8 mouse cellular contexts compared by ENCODE assay signal in genomic region chr15:6909669-6910068, GRCm38 (mm10). TPM values are rescaled to one million over a fixed set of nuclear protein-coding genes. Genes with fewer than 3 reads are reported as not detected.
A peak's percentile ranks its signal among the peaks of the same experiment; 100 is the strongest.
DNase-seq lines count a peak whose midpoint lies in the region; ATAC-seq and TF ChIP-seq lines count a peak whose summit lies in the region.

No protein-coding gene starts in this region.

- H3ac ChIP-seq in myocyte (ENCODE audit: control insufficient read depth, insufficient read length), result no peak overlapping the region

- H3K27ac ChIP-seq in bone marrow macrophage, adult 2 months (ENCODE audit: insufficient read depth, low read depth, low read length), result no peak overlapping the region
- H3K27ac ChIP-seq in heart, embryonic 13.5 days (replicated peaks), result no peak overlapping the region
- H3K27ac ChIP-seq in kidney, postnatal 0 days, result no peak overlapping the region
- no peak overlapping the region for H3K27ac ChIP-seq in liver, adult 2 months (replicated peaks; ENCODE audit: insufficient read depth, low read depth, low read length)

- peak overlapping the region; percentile 46 for H3K4me2 ChIP-seq in heart, embryonic 13.5 days
- peak overlapping the region; percentile 25 for H3K4me2 ChIP-seq in kidney, postnatal 0 days (ENCODE audit: low read length)
- H3K4me2 ChIP-seq in myocyte (ENCODE audit: low read depth), result peak overlapping the region; percentile 67

- no peaks in the 10 kb centered on the region for H3K36me3 ChIP-seq in heart, embryonic 13.5 days
- H3K36me3 ChIP-seq in kidney, postnatal 0 days (ENCODE audit: insufficient read depth, low read length), result no peaks in the 10 kb centered on the region
- no peaks in the 10 kb centered on the region for H3K36me3 ChIP-seq in liver, adult 2 months (ENCODE audit: control insufficient read depth, insufficient read depth, low read length)
- H3K36me3 ChIP-seq in myocyte (ENCODE audit: control insufficient read depth, insufficient read depth), result no peaks in the 10 kb centered on the region

- no peak overlapping the region for H3K9ac ChIP-seq in heart, embryonic 13.5 days
- H3K9ac ChIP-seq in kidney, postnatal 0 days (ENCODE audit: low read depth, low read length), result no peak overlapping the region
- no peak overlapping the region for H3K9ac ChIP-seq in liver, adult 2 months (ENCODE audit: low read depth, low read length)

- DNase-seq in A20 (ENCODE audit: low read depth, low spot score), result peak; percentile 75
- DNase-seq in fibroblast of lung, adult 2 months (ENCODE audit: low read depth), result peak; percentile 66
- peak; percentile 98 for DNase-seq in kidney, postnatal 0 days (ENCODE audit: low spot score)
- DNase-seq in liver, adult 2 months (ENCODE audit: extremely low read depth, low read depth, low spot score), result peak; percentile 54
- peak; percentile 68 to 85 for DNase-seq in spleen, postnatal 4 days (ENCODE audit: low spot score in 2 of 2)

- WGBS in heart, embryonic 13.5 days, result 1% methylated on average over 11 of the region's 11 CpGs
- under 1% methylated on average over 11 of the region's 11 CpGs for WGBS in kidney, postnatal 0 days
- 11% methylated on average over 11 of the region's 11 CpGs for WGBS in liver, adult 2 months

- TF ChIP-seq CTCF in bone marrow macrophage, adult 2 months (IDR thresholded peaks at IDR 0.05; ENCODE audit: low read depth, low read length), result peak; percentile 90
- peak; percentile 99 for TF ChIP-seq CTCF in kidney, postnatal 0 days (IDR thresholded peaks at IDR 0.05; ENCODE audit: low read depth)
- peak; percentile 97 for TF ChIP-seq CTCF in liver, adult 2 months (IDR thresholded peaks at IDR 0.05; ENCODE audit: low read depth, low read length)

- no peak; the same call in 1 of the 2 replicates for ATAC-seq in heart, embryonic 13.5 days (ENCODE audit: extremely low read depth, insufficient number of reproducible peaks, low FRiP score, low TSS enrichment)
- ATAC-seq in kidney, postnatal 0 days (replicated peaks; ENCODE audit: low FRiP score, low read depth), result peak; percentile 91

- no peak overlapping the region for H3K4me3 ChIP-seq in bone marrow macrophage, adult 2 months (ENCODE audit: insufficient read depth, low read length)
- H3K4me3 ChIP-seq in heart, embryonic 13.5 days, result 0 out of 2 replicates have a peak overlapping the region, but pooled peaks have one; percentile 5
- no peak overlapping the region for H3K4me3 ChIP-seq in kidney, postnatal 0 days (replicated peaks; ENCODE audit: low read depth, low read length)
- no peak overlapping the region for H3K4me3 ChIP-seq in liver, adult 2 months (ENCODE audit: insufficient read depth, low read depth, low read length)
- no peak overlapping the region for H3K4me3 ChIP-seq in myocyte

- no peak for TF ChIP-seq POLR2A in bone marrow macrophage, adult 2 months (IDR thresholded peaks at IDR 0.05; ENCODE audit: borderline replicate concordance, low read depth, low read length)
- no peak for TF ChIP-seq POLR2A in liver, adult 2 months (IDR thresholded peaks at IDR 0.05; ENCODE audit: extremely low read depth, insufficient read depth, low read length)
- no peak for TF ChIP-seq POLR2A in myocyte (IDR thresholded peaks at IDR 0.05; ENCODE audit: insufficient read length, low read depth)

- H3K27me3 ChIP-seq in heart, embryonic 13.5 days (replicated peaks), result peaks cover 25% of the 10 kb centered on the region
- no peaks in the 10 kb centered on the region for H3K27me3 ChIP-seq in kidney, postnatal 0 days (ENCODE audit: insufficient read depth, low read length)
- H3K27me3 ChIP-seq in liver, adult 2 months (ENCODE audit: control insufficient read depth, insufficient read depth, low read length), result no peaks in the 10 kb centered on the region
- no peaks in the 10 kb centered on the region for H3K27me3 ChIP-seq in myocyte (ENCODE audit: control insufficient read depth, insufficient read depth, insufficient read length)

- H3K4me1 ChIP-seq in bone marrow macrophage, adult 2 months (ENCODE audit: control insufficient read depth, insufficient read depth, low read length), result no peaks in the 10 kb centered on the region
- peaks cover 34% of the 10 kb centered on the region for H3K4me1 ChIP-seq in heart, embryonic 13.5 days
- peaks cover 9% of the 10 kb centered on the region for H3K4me1 ChIP-seq in kidney, postnatal 0 days (replicated peaks; ENCODE audit: insufficient read depth, low read length)
- H3K4me1 ChIP-seq in liver, adult 2 months (ENCODE audit: control insufficient read depth, insufficient read depth, low read length), result no peaks in the 10 kb centered on the region

- no peaks in the 10 kb centered on the region for H3K79me2 ChIP-seq in liver, adult 2 months (ENCODE audit: control insufficient read depth, insufficient read depth, low read length)
- no peaks in the 10 kb centered on the region for H3K79me2 ChIP-seq in myocyte (ENCODE audit: control insufficient read depth, insufficient read depth)

- H3K9me3 ChIP-seq in heart, embryonic 13.5 days, result no peaks in the 10 kb centered on the region
- no peaks in the 10 kb centered on the region for H3K9me3 ChIP-seq in kidney, postnatal 0 days (replicated peaks; ENCODE audit: low read length)

TF ChIP-seq in myocyte, 11 proteins besides CTCF, POLR2A, EP300 and RAD21:
- peak; percentile 68 to 96 (median 95) for TF ChIP-seq MYOD1 (IDR thresholded peaks at IDR 0.05; ENCODE audit: control insufficient read depth in 1 of 3, insufficient read length in 2 of 3, low read depth in 2 of 3)
- peak; percentile 70 to 94 (median 83) for TF ChIP-seq MYOG (IDR thresholded peaks at IDR 0.05; ENCODE audit: control insufficient read depth in 1 of 3, insufficient read depth in 1 of 3, insufficient read length in 2 of 3, low read depth in 2 of 3)
- TF ChIP-seq SRF (IDR thresholded peaks at IDR 0.05; ENCODE audit: control insufficient read depth, insufficient read length, low read depth), result peak; percentile 24
- TF ChIP-seq USF1 (IDR thresholded peaks at IDR 0.05; ENCODE audit: low read depth), result no peak
- no peak for TF ChIP-seq MAX (IDR thresholded peaks at IDR 0.05; ENCODE audit: low read depth)
- TF ChIP-seq TCF12 (IDR thresholded peaks at IDR 0.05; ENCODE audit: insufficient read depth, poor library complexity, severe bottlenecking), result peak; percentile 56

RNA-seq across cellular contexts. Expression of gene Osmr, which starts 34.9 kb away (rescaled TPM):
- 0.40 and 0.68 TPM in 2 replicates for polyA plus RNA-seq in bone marrow macrophage, adult 2 months (2012; ENCODE audit: insufficient read depth, insufficient read length, missing spikeins)
- 2.2 and 2.4 TPM in 2 replicates for polyA plus RNA-seq in heart, embryonic 13.5 days (2015; fragmentation: Nextera tagmentation; extraction: Ambion mirVana)
- polyA plus RNA-seq in kidney, postnatal 0 days (2015; fragmentation: Nextera tagmentation; extraction: Ambion mirVana), result 2.9 and 3.1 TPM in 2 replicates
- total RNA-seq in liver, adult 2 months (2014; rRNA removed), result 4.8 and 6.4 TPM in 2 replicates
- polyA plus RNA-seq in liver, adult 2 months (2012; rRNA removed), result 0.41 and 0.69 TPM in 2 replicates
- polyA plus RNA-seq in myocyte (2012; fragmentation: generic; extraction: Trizol), result 6.2 TPM
